Mouse (Mus musculus): Measurements from ENCODE around the gene Arhgap20.

The Arhgap20 gene

GRCm38 (mm10) chr9:51764921-51765416 is at the start of gene Arhgap20:
Arhgap20 (plus strand) TSS chr9:51765337.
- peak; percentile 97 for DNase-seq (ENCODE audit: low read depth, low spot score)

DNA sequence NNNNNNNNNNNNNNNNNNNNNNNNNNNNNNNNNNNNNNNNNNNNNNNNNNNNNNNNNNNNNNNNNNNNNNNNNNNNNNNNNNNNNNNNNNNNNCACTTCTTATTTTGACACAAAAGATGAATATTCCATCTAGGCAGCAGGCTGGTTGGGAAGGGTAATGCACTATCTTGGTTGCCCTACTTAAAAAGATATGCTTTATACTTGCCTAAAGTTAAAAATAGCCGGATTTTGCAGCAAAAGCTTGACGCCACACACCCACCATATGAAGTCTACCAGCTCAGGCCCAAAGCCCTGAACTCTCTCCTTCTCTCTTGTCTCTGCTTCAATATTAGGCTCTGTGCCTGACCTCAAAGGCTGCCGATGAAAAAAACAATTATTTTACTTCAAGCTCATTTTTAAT is 46.3 kb upstream of the Arhgap20 start:
- DNase-seq (ENCODE audit: low read depth, low spot score): peak; percentile 47

DNA sequence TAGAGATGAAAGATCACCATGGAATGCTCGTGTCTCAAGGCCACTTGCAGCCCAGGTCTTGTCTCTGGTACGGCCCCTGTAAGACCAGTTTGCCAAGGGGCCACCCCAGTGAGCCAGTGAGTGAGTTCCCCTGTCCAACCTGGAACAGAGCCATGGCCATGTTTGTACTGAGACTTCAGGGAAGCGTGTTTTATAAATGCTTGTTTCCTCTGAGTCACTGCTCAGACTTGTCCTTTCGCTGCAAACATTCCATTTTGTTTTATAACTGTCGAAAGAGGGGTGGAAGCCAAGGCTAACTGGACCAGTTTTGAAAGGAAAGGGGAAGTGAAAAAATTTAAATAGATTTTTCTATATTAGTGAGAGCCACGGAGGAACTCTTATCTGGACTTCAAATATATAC is 37.2 kb upstream of the Arhgap20 start:
- no peak for DNase-seq (ENCODE audit: low read depth, low spot score)

DNA sequence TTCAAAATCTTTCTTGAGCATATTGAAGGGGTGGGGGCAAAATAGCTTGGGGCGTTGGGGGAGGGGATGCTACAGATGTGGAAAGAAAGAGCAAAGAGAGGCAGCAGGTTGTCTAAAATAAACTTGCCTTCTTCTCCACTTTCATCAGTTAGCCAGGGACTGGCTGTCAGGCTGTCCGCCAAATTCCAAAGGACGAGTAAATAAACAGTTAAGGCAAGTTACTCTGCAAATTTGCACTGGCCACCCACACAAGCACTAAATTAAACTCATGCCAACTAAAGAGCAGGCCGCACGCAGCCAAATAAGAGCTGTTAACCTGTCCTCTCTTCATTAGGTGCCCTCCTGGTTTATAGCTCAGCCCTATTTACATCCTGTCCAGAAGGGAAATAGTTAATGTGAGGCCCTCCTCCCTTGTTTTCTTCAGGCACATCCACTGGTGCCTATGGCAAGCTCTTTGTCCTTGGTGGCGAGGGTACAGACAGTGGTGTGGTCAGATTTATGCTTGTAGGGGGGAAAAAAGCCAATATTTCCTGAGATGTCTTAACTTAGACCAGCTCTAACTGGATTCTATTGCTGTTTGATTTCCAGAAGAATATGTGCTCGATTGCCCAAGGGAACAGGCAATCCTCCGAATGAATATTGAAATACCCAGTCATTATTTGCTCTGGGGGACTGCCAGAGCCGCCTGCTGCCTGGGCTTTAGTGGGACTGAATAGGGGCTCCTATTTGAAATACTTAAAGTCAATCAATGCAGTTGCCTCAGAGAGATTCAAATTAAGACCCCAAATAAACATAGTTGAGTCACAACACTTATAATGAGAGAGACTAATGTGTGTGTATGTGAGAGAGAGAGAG is 29.7 kb upstream of the Arhgap20 start:
- peak; percentile 22 for DNase-seq (ENCODE audit: low read depth, low spot score)

DNA sequence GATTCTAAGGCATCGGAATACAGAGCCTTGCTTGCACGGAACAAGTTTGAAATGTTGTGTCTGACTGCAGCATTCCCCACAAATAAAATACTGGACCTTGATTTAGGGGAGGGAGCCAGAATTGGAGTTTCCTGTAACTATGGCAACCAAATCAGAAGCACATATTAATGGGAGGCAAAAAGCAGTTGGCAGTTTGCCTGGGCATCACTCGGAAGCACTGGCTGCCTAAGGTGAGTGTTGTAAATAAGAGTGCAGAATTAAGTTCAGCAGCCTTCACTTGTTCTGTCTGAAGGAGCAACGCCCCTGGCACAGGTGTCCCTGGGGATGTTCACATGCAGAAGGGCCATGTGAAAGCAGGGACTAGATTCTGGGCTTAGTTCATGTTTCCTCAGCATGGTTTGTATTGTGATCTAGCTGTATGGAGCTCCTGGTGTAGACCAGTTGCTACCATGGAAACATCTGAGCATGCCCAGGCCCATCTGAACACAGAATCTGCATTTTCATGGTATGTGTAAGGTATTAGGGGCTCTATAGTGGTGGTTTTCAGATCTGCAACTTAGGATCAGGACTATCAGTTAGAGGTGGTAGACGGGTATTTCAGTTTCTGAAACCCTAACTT is 28.3 kb upstream of the Arhgap20 start:
- DNase-seq (ENCODE audit: low read depth, low spot score): peak; percentile 76

- DNase-seq (ENCODE audit: low read depth, low spot score): no peak
Measured at GRCm38 (mm10) chr9:51738349-51738748, 26.8 kb upstream of the Arhgap20 start.

DNA sequence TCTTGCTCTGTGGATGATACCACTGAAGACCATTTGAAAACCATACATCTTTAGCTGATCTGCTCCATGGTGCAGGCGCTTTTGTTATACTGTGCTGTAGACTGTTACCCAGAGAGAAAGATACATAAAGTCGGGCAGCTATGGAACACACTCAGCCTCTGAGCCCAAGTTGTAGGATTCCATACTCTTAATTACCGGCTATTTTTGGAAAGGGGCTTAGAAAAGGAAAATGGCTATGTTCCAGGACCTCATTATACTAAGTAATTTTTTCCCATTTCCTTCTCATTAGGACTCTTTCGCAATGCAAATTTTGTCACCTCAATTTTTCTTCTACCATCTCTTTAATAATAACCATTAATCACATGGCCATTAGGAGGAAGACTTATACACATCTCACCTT is 25.3 kb upstream of the Arhgap20 start:
- no peak for DNase-seq (ENCODE audit: low read depth, low spot score)

GRCm38 (mm10) chr9:51750144-51750543 is 15.0 kb upstream of the Arhgap20 start:
- DNase-seq (ENCODE audit: low read depth, low spot score): no peak

GRCm38 (mm10) chr9:51761003-51761402 is 4.1 kb upstream of the Arhgap20 start:
- DNase-seq (ENCODE audit: low read depth, low spot score): no peak

- peak; percentile 75 for DNase-seq (ENCODE audit: low read depth, low spot score)
Measured at GRCm38 (mm10) chr9:51764041-51764875, 879 bp upstream of the Arhgap20 start.

DNA sequence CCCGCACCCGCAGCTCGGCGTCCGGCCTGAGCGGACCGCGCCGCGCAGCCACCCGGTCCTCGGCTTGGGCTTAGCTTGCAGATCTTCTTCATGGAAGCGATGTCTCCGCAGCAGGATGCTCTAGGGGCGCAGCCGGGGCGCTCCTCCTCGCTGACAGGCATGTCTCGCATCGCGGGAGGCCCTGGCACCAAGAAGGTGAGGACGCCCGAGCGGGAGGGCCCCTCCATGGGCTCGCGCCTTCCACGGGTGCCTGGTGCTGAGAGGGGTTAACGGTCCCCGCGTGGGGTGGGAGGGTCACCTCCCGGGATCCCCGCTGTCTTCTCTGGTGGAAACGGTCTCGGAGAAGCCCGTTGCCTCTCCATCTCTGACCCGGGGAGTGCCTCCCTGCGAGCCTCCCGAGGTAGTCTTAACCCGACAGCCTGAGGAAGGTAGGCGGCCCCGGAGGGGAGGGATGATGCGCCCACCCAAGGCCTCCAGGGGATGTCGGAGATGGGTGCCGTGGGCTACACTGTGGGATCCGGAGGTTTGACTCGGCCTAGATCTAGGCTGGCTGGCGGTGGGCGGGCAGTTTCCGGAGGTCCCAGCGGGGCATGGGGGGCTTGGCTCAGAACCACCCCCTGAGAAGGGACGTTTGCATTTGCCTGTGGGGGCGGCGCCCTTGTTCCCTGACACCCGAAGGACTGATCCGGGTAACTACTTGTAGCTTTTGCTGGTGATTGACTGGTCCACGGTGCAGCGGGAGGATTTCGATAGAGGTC is 459 bp downstream of the Arhgap20 start:
- DNase-seq (ENCODE audit: low read depth, low spot score): peak; percentile 77

DNA sequence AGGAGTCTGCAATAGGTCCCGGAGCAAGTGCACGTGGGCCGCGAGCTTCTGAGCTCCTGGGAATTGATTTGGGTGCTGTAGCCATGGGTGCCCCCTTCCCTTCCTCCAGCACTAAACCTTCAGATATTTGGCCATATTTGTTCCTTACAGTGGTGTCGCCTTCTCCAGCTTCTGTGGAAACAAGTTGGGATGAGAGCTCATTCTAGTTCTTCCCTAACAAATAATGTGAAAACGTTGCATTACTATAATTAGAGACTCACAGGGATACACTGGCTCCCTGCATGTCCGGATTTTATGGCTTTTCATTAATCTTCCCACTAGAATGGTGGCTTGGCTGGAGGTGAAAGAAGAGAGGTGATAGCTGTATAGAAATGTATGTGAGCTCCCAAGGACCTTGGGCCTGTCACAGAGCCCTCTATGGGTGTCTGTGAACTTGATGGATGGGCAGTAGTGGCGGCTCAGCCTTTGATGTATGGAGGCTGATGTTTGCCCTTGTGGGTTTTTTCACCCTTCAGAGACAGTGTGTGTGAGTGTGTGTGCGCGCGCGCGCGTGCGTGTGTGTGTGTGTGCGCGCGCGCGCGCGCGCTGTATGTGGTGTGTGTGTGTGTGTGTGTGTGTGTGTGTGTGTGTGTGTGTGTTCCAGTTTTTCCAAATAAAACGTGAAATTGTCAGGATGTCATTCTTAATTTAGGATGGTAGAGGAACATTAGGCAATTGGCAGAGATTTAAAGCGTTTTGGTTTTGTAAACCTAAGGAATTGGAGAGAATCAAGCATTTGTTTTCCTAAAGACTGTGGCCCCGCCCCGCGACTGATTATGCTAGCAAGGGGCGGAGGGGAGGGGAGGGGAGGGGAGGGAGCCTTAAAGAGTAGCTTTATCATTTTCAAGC is 1.3 kb downstream of the Arhgap20 start:
- DNase-seq (ENCODE audit: low read depth, low spot score): peak; percentile 82

GRCm38 (mm10) chr9:51774201-51774600 is 9.1 kb downstream of the Arhgap20 start:
- no peak for DNase-seq (ENCODE audit: low read depth, low spot score)

DNA sequence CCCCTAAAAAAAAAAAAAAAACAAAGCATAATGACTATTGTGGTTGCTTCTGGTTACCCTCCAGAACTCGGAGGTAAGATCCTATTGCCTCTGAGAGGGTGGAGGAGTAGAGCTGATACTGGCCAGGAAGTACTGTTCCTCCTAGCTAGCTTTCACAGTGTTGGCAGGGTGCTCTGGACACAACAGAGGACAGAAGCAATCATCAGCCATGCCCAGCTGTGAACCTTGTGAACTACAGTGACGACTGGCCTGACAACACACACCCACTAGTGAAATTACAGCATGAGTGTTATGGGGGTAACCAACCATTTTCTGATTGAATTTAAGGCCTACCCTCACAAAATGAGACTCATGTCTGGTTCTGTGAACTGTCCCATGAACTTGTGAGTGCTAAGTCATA is 11.3 kb downstream of the Arhgap20 start:
- no peak for DNase-seq (ENCODE audit: low read depth, low spot score)

GRCm38 (mm10) chr9:51777180-51777579 is 12.0 kb downstream of the Arhgap20 start:
- peak; percentile 58 for DNase-seq (ENCODE audit: low read depth, low spot score)

DNA sequence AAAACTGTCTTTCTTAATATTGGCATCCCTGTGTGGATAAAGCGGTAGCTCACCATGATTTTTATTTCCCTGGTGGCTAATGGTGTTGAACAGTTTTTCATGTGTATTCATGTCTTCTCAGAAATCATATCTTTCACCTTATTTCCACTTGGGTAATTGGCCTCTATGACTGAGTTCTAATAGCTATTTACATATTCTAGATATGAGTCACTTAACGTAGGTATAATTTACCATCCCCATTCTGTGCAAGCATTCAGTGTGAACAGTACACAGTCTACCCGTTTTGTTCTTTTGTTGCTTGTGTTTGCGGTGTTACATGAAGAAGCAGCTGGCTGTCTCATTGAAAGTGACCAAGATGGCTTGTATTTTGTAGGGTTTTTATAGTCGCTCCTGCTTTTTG is 14.1 kb downstream of the Arhgap20 start:
- no peak for DNase-seq (ENCODE audit: low read depth, low spot score)

DNA sequence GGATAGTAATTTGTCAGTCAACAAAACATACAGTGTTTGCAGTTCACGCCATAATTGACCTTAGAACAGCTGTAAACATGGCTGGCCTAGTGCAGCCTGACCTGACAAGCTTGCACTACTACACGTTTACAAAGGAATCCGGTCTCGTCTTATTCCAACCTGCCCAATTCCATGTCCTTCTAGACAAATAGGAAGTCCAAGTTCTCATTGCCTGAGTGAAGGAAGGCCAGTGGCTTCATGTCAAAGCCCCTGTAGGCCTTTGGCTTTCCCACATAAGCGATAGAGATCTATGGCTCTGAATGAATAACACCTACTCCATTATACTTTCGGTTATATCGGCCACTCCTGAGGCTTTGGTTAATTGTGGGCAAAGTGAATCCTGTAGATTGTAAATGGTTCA is 16.0 kb downstream of the Arhgap20 start:
- DNase-seq (ENCODE audit: low read depth, low spot score): no peak

GRCm38 (mm10) chr9:51787380-51787779 is 22.2 kb downstream of the Arhgap20 start:
- DNase-seq (ENCODE audit: low read depth, low spot score): no peak

DNA sequence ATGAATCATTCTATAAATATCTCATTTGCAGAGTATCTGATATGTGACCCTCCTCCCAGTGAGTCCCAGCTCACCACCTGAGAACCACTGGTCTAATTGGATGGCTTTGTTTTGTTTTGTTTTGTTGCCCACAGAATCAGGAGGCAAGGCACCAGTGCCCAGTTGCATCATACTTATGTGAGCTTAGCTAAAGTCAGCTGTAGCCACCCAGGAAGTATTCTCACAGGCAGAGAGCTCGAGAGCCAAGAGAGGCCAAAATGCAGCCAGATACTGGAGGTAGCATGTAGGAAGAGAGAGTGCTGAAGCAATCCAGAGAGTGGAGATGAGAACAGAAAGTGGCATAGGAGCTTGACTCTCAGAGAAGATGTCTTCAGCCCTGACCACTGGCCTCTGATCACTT is 23.3 kb downstream of the Arhgap20 start:
- DNase-seq (ENCODE audit: low read depth, low spot score): no peak

DNA sequence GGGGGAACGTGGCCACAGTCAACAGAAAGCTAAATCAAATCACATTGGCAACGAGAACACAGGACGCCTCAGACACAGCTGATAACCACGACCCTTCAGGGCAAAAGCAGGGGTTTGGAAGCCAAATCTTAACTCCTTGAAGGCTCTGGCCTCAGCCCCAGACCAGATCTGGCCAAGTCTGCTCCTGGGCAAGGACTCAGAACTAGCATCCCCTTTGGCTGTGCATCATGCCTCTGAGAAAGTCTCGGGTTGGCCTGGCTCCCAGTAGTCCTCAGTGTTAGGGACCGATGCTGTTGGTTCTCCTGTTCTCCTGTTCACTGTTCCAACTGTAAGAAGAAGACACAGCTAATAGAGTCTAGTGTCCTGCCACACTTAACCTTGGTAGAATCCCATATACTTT is 30.1 kb downstream of the Arhgap20 start:
- DNase-seq (ENCODE audit: low read depth, low spot score): peak; percentile 61
